Mouse (Mus musculus) ES-E14 (cell line): Measurements from ENCODE around the gene Kdm5a. TPM values are rescaled to one million over a fixed set of nuclear protein-coding genes. Genes with fewer than 3 reads are reported as not detected.

ENCODE experiments used
- DNase-seq: peaks from one replicate; pipeline ENCODE4 v3.0.0-alpha.2; 2013; ENCODE audit warnings: low read depth, low spot score
- H3K27ac ChIP-seq: 2 replicates; pipeline ENCODE4 v1.5.1; 2012; ENCODE audit warnings: low read depth, mild to moderate bottlenecking, low read length, moderate library complexity, mixed read lengths; ENCODE audit not compliant: poor library complexity, insufficient read depth, severe bottlenecking
- H3K36me3 ChIP-seq: 2 replicates; pipeline ENCODE4 v1.6.1; 2012; ENCODE audit warnings: mild to moderate bottlenecking, low read length, moderate library complexity, mixed read lengths; ENCODE audit not compliant: control insufficient read depth, poor library complexity, insufficient read depth, severe bottlenecking
- H3K4me1 ChIP-seq, 2 experiments: fragments of 150-350 bp in 1 of 2; sonication (generic) in 1 of 2; 2 replicates each; pipeline ENCODE4 v1.6.1; 2012; ENCODE audit warnings: low read length in 2 of 2, mild to moderate bottlenecking in 1 of 2, mixed read lengths in 1 of 2; ENCODE audit not compliant: control insufficient read depth in 2 of 2, insufficient read depth in 2 of 2, poor library complexity in 1 of 2
- H3K4me3 ChIP-seq, 2 experiments: fragments of 150-350 bp in 1 of 2; sonication (generic) in 1 of 2; 2 replicates each; pipeline ENCODE4 v1.5.1; 2012; ENCODE audit warnings: low read length in 2 of 2, low read depth in 1 of 2, mild to moderate bottlenecking in 1 of 2, mixed read lengths in 1 of 2; ENCODE audit not compliant: insufficient read depth in 1 of 2, poor library complexity in 1 of 2, severe bottlenecking in 1 of 2
- H3K9ac ChIP-seq: 2 replicates; pipeline ENCODE4 v1.6.1; 2012; ENCODE audit warnings: low read depth, mild to moderate bottlenecking, low read length, mixed read lengths; ENCODE audit not compliant: poor library complexity, insufficient read depth, severe bottlenecking
- H3K9me3 ChIP-seq: fragments of 150-350 bp; sonication (generic); 2 replicates; pipeline ENCODE4 v1.6.1; 2012; ENCODE audit warnings: low read depth, mild to moderate bottlenecking, low read length; ENCODE audit not compliant: control insufficient read depth, insufficient read depth
- CHD2 ChIP-seq: IDR thresholded peaks from 2 replicates; pipeline ENCODE4 v1.6.1; 2014; ENCODE audit warnings: mild to moderate bottlenecking, low read depth, low read length, inconsistent platforms
- HCFC1 ChIP-seq: IDR thresholded peaks from 2 replicates; pipeline ENCODE4 v1.6.1; 2012; ENCODE audit warnings: low read length, inconsistent platforms, borderline replicate concordance; ENCODE audit not compliant: insufficient read depth
- MAFK ChIP-seq: IDR thresholded peaks from 2 replicates; pipeline ENCODE4 v1.6.1; 2014; ENCODE audit warnings: mild to moderate bottlenecking, low read depth, low read length, inconsistent platforms; ENCODE audit not compliant: insufficient read depth
- ZC3H11A ChIP-seq: IDR thresholded peaks from 2 replicates; pipeline ENCODE4 v1.6.1; 2012; ENCODE audit warnings: low read depth, mild to moderate bottlenecking, inconsistent platforms, low read length, borderline replicate concordance
- ZNF384 ChIP-seq: IDR thresholded peaks from 2 replicates; pipeline ENCODE4 v1.6.1; 2012; ENCODE audit warnings: low read depth, low read length, inconsistent platforms
- in situ Hi-C, 2 experiments: fragments of 600-800 bp; cut with MboI; formaldehyde crosslinking; loops; one replicate each; pipeline ENCODE4 v1.15.1; 2025; ENCODE audit warnings: low sequenced_read_pairs in 2 of 2, inconsistent platforms in 1 of 2; ENCODE audit not compliant: unreplicated experiment in 2 of 2
- total RNA-seq: library from RNA; depleted of rRNA; stranded (reverse); fragments of 300-350 nt; gene quantifications from 2 replicates; pipeline ENCODE4 v1.2.3, GENCODE M21; 2012

The Kdm5a gene
- total RNA-seq, 1 experiment = 53.3 TPM

GRCm38 (mm10) chr6:120470666-120471065, 106.7 kb downstream of the Kdm5a start:
- in situ Hi-C loops = no loop called here
- H3K27ac ChIP-seq = no peak overlapping the region
- H3K4me3 ChIP-seq = no peak overlapping the region
- H3K9ac ChIP-seq = no peak overlapping the region
- no peaks in the 10 kb centered on the region for H3K36me3 ChIP-seq
- no peaks in the 10 kb centered on the region for H3K9me3 ChIP-seq
- no peak for DNase-seq
- no peak for TF ChIP-seq HCFC1
- no peak for TF ChIP-seq ZNF384
- TF ChIP-seq MAFK = no peak
- no peak for TF ChIP-seq ZC3H11A
- TF ChIP-seq CHD2 = no peak
- peaks cover 2 to 3% of the 10 kb centered on the region in 2 experiments; a peak in 2 of 4 replicates for H3K4me1 ChIP-seq

- no peak overlapping the region for H3K9ac ChIP-seq
- H3K36me3 ChIP-seq = no peaks in the 10 kb centered on the region
- H3K4me3 ChIP-seq = no peak overlapping the region
- H3K27ac ChIP-seq = no peak overlapping the region
- no peaks in the 10 kb centered on the region for H3K9me3 ChIP-seq
- H3K4me1 ChIP-seq = peaks cover 2 to 3% of the 10 kb centered on the region in 2 experiments; a peak in 2 of 4 replicates
- in situ Hi-C loops = no loop called here
- TF ChIP-seq HCFC1 = no peak
- no peak for TF ChIP-seq CHD2
- no peak for TF ChIP-seq MAFK
- no peak for TF ChIP-seq ZC3H11A
- no peak for TF ChIP-seq ZNF384
- no peak for DNase-seq
These were observed 108.1 kb downstream of the Kdm5a start for GRCm38 (mm10) chr6:120471991-120472441.

DNA sequence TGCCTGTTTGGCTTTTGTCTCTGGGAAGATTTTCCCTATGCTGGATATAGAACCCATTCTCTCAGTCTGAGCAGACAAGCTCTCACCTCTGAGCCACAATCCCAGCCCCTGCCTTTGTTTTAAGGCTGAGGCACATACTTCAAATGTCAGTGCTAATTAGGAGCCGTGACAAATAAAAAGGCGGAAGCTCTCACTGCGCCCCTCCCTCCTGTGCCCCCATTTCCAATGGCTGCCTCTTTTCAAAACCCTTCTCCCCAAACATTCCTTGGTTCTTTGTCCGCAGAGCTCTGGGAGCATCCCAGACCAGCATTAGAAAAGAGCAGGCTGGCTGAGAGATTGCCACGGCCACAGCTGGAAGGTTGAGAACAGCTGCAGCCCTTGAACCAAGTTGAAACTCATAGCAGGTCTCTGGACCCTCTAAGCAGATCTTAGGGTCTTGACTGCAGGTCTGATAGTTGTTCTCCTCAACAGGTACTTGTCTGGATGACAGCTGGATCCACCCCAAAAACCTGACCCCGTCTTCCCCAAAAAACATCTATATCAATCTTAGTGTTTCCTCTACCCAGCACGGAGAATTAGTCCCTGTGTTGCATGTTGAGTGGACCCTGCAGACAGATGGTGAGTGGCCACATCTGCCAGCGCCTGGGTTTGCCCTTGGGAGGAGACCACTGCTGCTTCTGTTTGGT, 108.7 kb downstream of the Kdm5a start:
- Histone ChIP-seq H3K4me1 (peaks cover 2 to 3% of the 10 kb centered on the region in 2 experiments; a peak in 2 of 4 replicates), H3K27ac (no peak overlapping the region), H3K36me3 (no peaks in the 10 kb centered on the region), H3K9ac (no peak overlapping the region), H3K4me3 (no peak overlapping the region), H3K9me3 (no peaks in the 10 kb centered on the region)
- in situ Hi-C loops = no loop called here
- TF ChIP-seq HCFC1 (no peak), ZC3H11A (no peak), MAFK (no peak), ZNF384 (no peak), CHD2 (no peak)
- no peak for DNase-seq

- no peak overlapping the region for H3K27ac ChIP-seq
- no peak for DNase-seq
- in situ Hi-C loops = no loop called here
- peaks cover 2 to 3% of the 10 kb centered on the region in 2 experiments; a peak in 2 of 4 replicates for H3K4me1 ChIP-seq
- H3K9me3 ChIP-seq = no peaks in the 10 kb centered on the region
- no peaks in the 10 kb centered on the region for H3K36me3 ChIP-seq
- no peak overlapping the region for H3K9ac ChIP-seq
- no peak for TF ChIP-seq CHD2
- TF ChIP-seq HCFC1 = no peak
- TF ChIP-seq ZNF384 = no peak
- TF ChIP-seq ZC3H11A = no peak
- TF ChIP-seq MAFK = no peak
- no peak overlapping the region for H3K4me3 ChIP-seq
These were observed 109.5 kb downstream of the Kdm5a start for GRCm38 (mm10) chr6:120473427-120473826.

- no peak overlapping the region for H3K4me3 ChIP-seq
- peaks cover 2 to 3% of the 10 kb centered on the region in 2 experiments; a peak in 2 of 4 replicates for H3K4me1 ChIP-seq
- in situ Hi-C loops = no loop called here
- H3K9me3 ChIP-seq = no peaks in the 10 kb centered on the region
- no peak for DNase-seq
- no peak overlapping the region for H3K9ac ChIP-seq
- no peak overlapping the region for H3K27ac ChIP-seq
- no peaks in the 10 kb centered on the region; the same call in 1 of the 2 replicates for H3K36me3 ChIP-seq
- TF ChIP-seq MAFK = no peak
These were observed 111.4 kb downstream of the Kdm5a start for GRCm38 (mm10) chr6:120475288-120475687.
